Mouse (Mus musculus): ENCODE results near the gene Mosmo.

The Mosmo gene

GRCm38 (mm10) chr7:120767369-120767768 lies 90.0 kb downstream of the Mosmo start:
- no peak for DNase-seq (ENCODE audit: low read depth, low spot score)

GRCm38 (mm10) chr7:120771389-120771788 lies 94.0 kb downstream of the Mosmo start:
- no peak for DNase-seq (ENCODE audit: low read depth, low spot score)

GRCm38 (mm10) chr7:120778012-120778411 lies 100.6 kb downstream of the Mosmo start:
- no peak for DNase-seq (ENCODE audit: low read depth, low spot score)
